Mouse (Mus musculus): ENCODE data around the gene Gm49378. TPM values are rescaled to one million over a fixed set of nuclear protein-coding genes. Genes with fewer than 3 reads are reported as not detected.

The Gm49378 gene
- polyA plus RNA-seq, 1 experiment from 2014 or later, result 1.6 TPM

DNA sequence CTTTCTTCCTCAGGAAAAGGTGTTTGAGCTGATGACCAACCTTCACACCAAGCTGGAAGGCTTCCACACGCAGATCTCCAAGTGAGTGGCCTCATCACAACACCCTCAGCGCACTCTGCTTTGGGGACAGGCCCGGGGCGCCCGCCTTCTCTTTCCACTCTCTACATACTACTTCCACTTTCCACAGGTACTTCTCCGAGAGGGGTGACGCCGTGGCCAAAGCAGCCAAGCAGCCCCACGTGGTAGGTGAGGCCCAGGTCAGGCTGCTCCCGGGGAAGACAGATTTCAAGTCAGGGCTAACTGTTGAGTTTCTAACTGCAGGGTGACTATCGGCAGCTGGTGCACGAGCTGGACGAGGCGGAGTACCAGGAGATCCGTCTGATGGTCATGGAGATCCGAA, 57.0 kb downstream of the Gm49378 start:
- Histone ChIP-seq H3K9me3 (ENCODE audit: low read length) (no peaks in the 10 kb centered on the region), H3K9ac (replicated peaks; ENCODE audit: low read length) (no peak overlapping the region), H3K4me3 (ENCODE audit: low read length) (no peak overlapping the region), H3K27ac (ENCODE audit: low read length) (no peak overlapping the region), H3K4me1 (ENCODE audit: insufficient read depth, low read length) (peaks cover 24% of the 10 kb centered on the region), H3K27me3 (ENCODE audit: insufficient read depth, low read length) (no peaks in the 10 kb centered on the region), H3K4me2 (replicated peaks; ENCODE audit: low read depth, low read length) (no peak overlapping the region), H3K36me3 (ENCODE audit: insufficient read depth, low read length) (peaks cover 19% of the 10 kb centered on the region)
- ATAC-seq (ENCODE audit: low FRiP score, low TSS enrichment), result no peak
- 95% methylated on average over 16 of the region's 16 CpGs for WGBS

GRCm38 (mm10) chr14:55579511-55580496, 57.9 kb downstream of the Gm49378 start:
- Histone ChIP-seq H3K4me3 (ENCODE audit: low read length) (no peak overlapping the region), H3K9ac (replicated peaks; ENCODE audit: low read length) (no peak overlapping the region), H3K36me3 (ENCODE audit: insufficient read depth, low read length) (peaks cover 19% of the 10 kb centered on the region), H3K4me1 (ENCODE audit: insufficient read depth, low read length) (peaks cover 26% of the 10 kb centered on the region), H3K27me3 (ENCODE audit: insufficient read depth, low read length) (no peaks in the 10 kb centered on the region), H3K27ac (ENCODE audit: low read length) (no peak overlapping the region), H3K9me3 (ENCODE audit: low read length) (no peaks in the 10 kb centered on the region), H3K4me2 (replicated peaks; ENCODE audit: low read depth, low read length) (no peak overlapping the region)
- WGBS, result 92% methylated on average over 23 of the region's 23 CpGs
- ATAC-seq (ENCODE audit: low FRiP score, low TSS enrichment), result no peak

Other genes starting within 250 kb of the Gm49378 start
- gene Dhrs4, start 159.1 kb downstream of the Gm49378 start, polyA plus RNA-seq (2015; fragmentation: Nextera tagmentation; extraction: Ambion mirVana), result 147 and 157 TPM in 2 replicates
- gene Carmil3, start 147.2 kb downstream of the Gm49378 start, polyA plus RNA-seq (2015; fragmentation: Nextera tagmentation; extraction: Ambion mirVana), result 2.5 and 3.0 TPM in 2 replicates
- 0.21 and 0.46 TPM in 2 replicates for gene Cpne6, start 127.5 kb downstream of the Gm49378 start, polyA plus RNA-seq (2015; fragmentation: Nextera tagmentation; extraction: Ambion mirVana)
- gene Nrl, start 112.9 kb downstream of the Gm49378 start, polyA plus RNA-seq (2015; fragmentation: Nextera tagmentation; extraction: Ambion mirVana), result not detected in 2 replicates
- gene Pck2, start 97.6 kb downstream of the Gm49378 start, polyA plus RNA-seq (2015; fragmentation: Nextera tagmentation; extraction: Ambion mirVana), result 64.2 and 66.0 TPM in 2 replicates
- gene Dcaf11, start 77.9 kb downstream of the Gm49378 start, polyA plus RNA-seq (2015; fragmentation: Nextera tagmentation; extraction: Ambion mirVana), result 117 TPM in 2 replicates
- 1.2 and 1.6 TPM in 2 replicates for gene A730061H03Rik, start 77.5 kb downstream of the Gm49378 start, polyA plus RNA-seq (2015; fragmentation: Nextera tagmentation; extraction: Ambion mirVana)
- gene Fitm1, start 62.3 kb downstream of the Gm49378 start, polyA plus RNA-seq (2015; fragmentation: Nextera tagmentation; extraction: Ambion mirVana), result 4.5 and 4.6 TPM in 2 replicates
- gene Psme1, start 59.8 kb downstream of the Gm49378 start, polyA plus RNA-seq (2015; fragmentation: Nextera tagmentation; extraction: Ambion mirVana), result 156 and 168 TPM in 2 replicates
- 9.3 and 9.5 TPM in 2 replicates for gene Emc9, start 52.6 kb downstream of the Gm49378 start, polyA plus RNA-seq (2015; fragmentation: Nextera tagmentation; extraction: Ambion mirVana)
- gene Psme2, start 46.8 kb downstream of the Gm49378 start, polyA plus RNA-seq (2015; fragmentation: Nextera tagmentation; extraction: Ambion mirVana), result 207 and 226 TPM in 2 replicates
- gene Rnf31, start 46.2 kb downstream of the Gm49378 start, polyA plus RNA-seq (2015; fragmentation: Nextera tagmentation; extraction: Ambion mirVana), result 21.3 and 26.2 TPM in 2 replicates
- gene Irf9, start 34.3 kb downstream of the Gm49378 start, polyA plus RNA-seq (2015; fragmentation: Nextera tagmentation; extraction: Ambion mirVana), result 16.8 and 17.7 TPM in 2 replicates
- gene Rec8, start 19.9 kb downstream of the Gm49378 start, polyA plus RNA-seq (2015; fragmentation: Nextera tagmentation; extraction: Ambion mirVana), result 23.0 and 24.2 TPM in 2 replicates
- 120 and 130 TPM in 2 replicates for gene Ipo4, start 1.9 kb downstream of the Gm49378 start, polyA plus RNA-seq (2015; fragmentation: Nextera tagmentation; extraction: Ambion mirVana)
- 137 and 139 TPM in 2 replicates for gene Tm9sf1, start 5.9 kb upstream of the Gm49378 start, polyA plus RNA-seq (2015; fragmentation: Nextera tagmentation; extraction: Ambion mirVana)
- gene Tssk4, start 12.3 kb upstream of the Gm49378 start, polyA plus RNA-seq (2015; fragmentation: Nextera tagmentation; extraction: Ambion mirVana), result 1.1 and 1.3 TPM in 2 replicates
- gene Mdp1, start 22.6 kb upstream of the Gm49378 start, polyA plus RNA-seq (2015; fragmentation: Nextera tagmentation; extraction: Ambion mirVana), result 59.8 and 61.0 TPM in 2 replicates
- 74.1 and 74.2 TPM in 2 replicates for gene Gmpr2, start 34.0 kb upstream of the Gm49378 start, polyA plus RNA-seq (2015; fragmentation: Nextera tagmentation; extraction: Ambion mirVana)
- 514 and 521 TPM in 2 replicates for gene Nedd8, start 34.2 kb upstream of the Gm49378 start, polyA plus RNA-seq (2015; fragmentation: Nextera tagmentation; extraction: Ambion mirVana)
- gene Tinf2, start 43.9 kb upstream of the Gm49378 start, polyA plus RNA-seq (2015; fragmentation: Nextera tagmentation; extraction: Ambion mirVana), result 43.9 and 44.5 TPM in 2 replicates
- 2.9 and 3.0 TPM in 2 replicates for gene Tgm1, start 76.0 kb upstream of the Gm49378 start, polyA plus RNA-seq (2015; fragmentation: Nextera tagmentation; extraction: Ambion mirVana)
- gene Rabggta, start 84.4 kb upstream of the Gm49378 start, polyA plus RNA-seq (2015; fragmentation: Nextera tagmentation; extraction: Ambion mirVana), result 43.3 and 46.2 TPM in 2 replicates
- 112 and 119 TPM in 2 replicates for gene Dhrs1, start 107.8 kb upstream of the Gm49378 start, polyA plus RNA-seq (2015; fragmentation: Nextera tagmentation; extraction: Ambion mirVana)
- 40.6 and 41.9 TPM in 2 replicates for gene Nop9, start 107.8 kb upstream of the Gm49378 start, polyA plus RNA-seq (2015; fragmentation: Nextera tagmentation; extraction: Ambion mirVana)
- 21.1 and 21.3 TPM in 2 replicates for gene Cideb, start 120.6 kb upstream of the Gm49378 start, polyA plus RNA-seq (2015; fragmentation: Nextera tagmentation; extraction: Ambion mirVana)
- gene Ltb4r2, start 123.5 kb upstream of the Gm49378 start, polyA plus RNA-seq (2015; fragmentation: Nextera tagmentation; extraction: Ambion mirVana), result 0.41 and 0.45 TPM in 2 replicates
- 0.54 and 0.92 TPM in 2 replicates for gene Ltb4r1, start 128.1 kb upstream of the Gm49378 start, polyA plus RNA-seq (2015; fragmentation: Nextera tagmentation; extraction: Ambion mirVana)
- gene Adcy4, start 146.2 kb upstream of the Gm49378 start, polyA plus RNA-seq (2015; fragmentation: Nextera tagmentation; extraction: Ambion mirVana), result 16.7 and 19.7 TPM in 2 replicates
- 39.3 and 43.4 TPM in 2 replicates for gene Ripk3, start 151.0 kb upstream of the Gm49378 start, polyA plus RNA-seq (2015; fragmentation: Nextera tagmentation; extraction: Ambion mirVana)
- gene Nfatc4, start 185.2 kb upstream of the Gm49378 start, polyA plus RNA-seq (2015; fragmentation: Nextera tagmentation; extraction: Ambion mirVana), result 38.2 and 38.7 TPM in 2 replicates
- 22.5 and 25.1 TPM in 2 replicates for gene Nynrin, start 216.1 kb upstream of the Gm49378 start, polyA plus RNA-seq (2015; fragmentation: Nextera tagmentation; extraction: Ambion mirVana)
- 0.42 and 0.74 TPM in 2 replicates for gene Cbln3, start 246.5 kb upstream of the Gm49378 start, polyA plus RNA-seq (2015; fragmentation: Nextera tagmentation; extraction: Ambion mirVana)
- 18.7 and 19.3 TPM in 2 replicates for gene Khnyn, start 247.1 kb upstream of the Gm49378 start, polyA plus RNA-seq (2015; fragmentation: Nextera tagmentation; extraction: Ambion mirVana)

Data from kidney, embryonic 16.5 days (tissue).